Mouse (Mus musculus): Measurements from ENCODE around the gene Sel1l.

DNA sequence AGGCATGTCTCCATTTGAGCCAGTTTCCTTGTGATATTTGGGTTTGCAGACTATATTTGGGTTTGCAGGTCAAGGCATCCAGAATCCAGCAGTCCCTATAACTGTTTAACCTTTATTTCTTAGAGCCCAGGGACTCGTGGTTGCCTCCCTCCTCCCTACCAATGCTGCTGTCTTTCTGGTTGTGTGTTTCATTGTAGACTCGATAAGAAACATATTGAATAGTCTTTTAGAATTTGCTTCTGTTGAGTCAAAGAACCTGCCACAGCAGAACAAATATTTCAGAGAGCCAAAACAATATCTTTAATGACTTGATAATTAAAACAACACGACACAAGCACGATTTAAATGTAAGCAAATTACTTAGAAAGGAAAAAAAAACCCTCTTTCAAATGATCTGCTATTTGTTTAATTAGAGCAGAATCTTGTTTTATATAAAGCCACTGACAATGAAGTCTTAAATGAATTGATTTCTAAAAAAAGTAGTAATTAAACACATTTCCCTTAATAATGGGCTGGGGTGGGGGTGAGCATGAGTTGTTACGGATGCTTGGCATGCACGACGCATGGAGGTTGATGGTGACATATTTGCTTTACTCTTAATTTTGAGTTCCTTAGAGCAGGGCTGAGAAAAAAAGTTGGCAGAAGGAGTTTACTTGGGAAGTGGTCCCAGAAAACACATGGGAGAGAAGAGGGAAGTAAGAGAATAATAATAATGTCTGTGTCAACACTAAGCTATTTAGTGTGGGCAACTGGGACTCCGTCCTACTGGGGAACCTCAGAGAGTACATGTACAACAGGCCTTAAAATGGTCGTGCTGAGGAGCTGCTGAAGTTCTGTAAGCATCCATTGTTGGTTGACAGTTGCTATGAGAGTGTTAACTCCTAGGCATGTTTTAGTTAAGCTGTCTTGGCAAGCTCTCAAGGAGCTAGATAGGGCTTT is 43.9 kb upstream of the Sel1l start:
- no peak for TF ChIP-seq CTCF (IDR thresholded peaks at IDR 0.05; ENCODE audit: low read depth)
- TF ChIP-seq EP300 (optimal IDR thresholded peaks at IDR 0.05) = no peak
